Mouse (Mus musculus): ENCODE results near the gene Tex44.

- TF ChIP-seq CTCF (IDR thresholded peaks at IDR 0.05; ENCODE audit: insufficient read depth, low read length), result peak; percentile 73
- no peak for TF ChIP-seq POLR2A (IDR thresholded peaks at IDR 0.05; ENCODE audit: borderline replicate concordance, extremely low read depth, low read depth, low read length)
Measured at GRCm38 (mm10) chr1:86430056-86430455, 3.9 kb downstream of the Tex44 start.

Measured in lung, adult 2 months (tissue).